Mouse (Mus musculus) cerebellum, adult 2 months (tissue): Measurements from ENCODE around the gene Spp2.

Source experiments
- CTCF ChIP-seq: fragments of 200-500 bp; IDR thresholded peaks from 2 replicates; pipeline ENCODE4 v1.5.1; 2011; ENCODE audit warnings: low read depth, mild to moderate bottlenecking, control low read depth, low read length, moderate library complexity, borderline replicate concordance; ENCODE audit not compliant: insufficient read depth
- POLR2A ChIP-seq: fragments of 200-500 bp; IDR thresholded peaks from 2 replicates; pipeline ENCODE4 v1.6.1; 2011; ENCODE audit warnings: low read length, control low read depth, borderline replicate concordance; ENCODE audit not compliant: insufficient read depth

- TF ChIP-seq CTCF, result peak; percentile 34; the same call in 1 of the 2 replicates
- TF ChIP-seq POLR2A, result no peak
Measured at GRCm38 (mm10) chr1:88366881-88367644, 39.7 kb upstream of the Spp2 start.
